Comparison of ENCODE assay signal across 8 mouse cellular contexts in genomic region chr19:25673224-25674055, GRCm38 (mm10). TPM values are rescaled to one million over a fixed set of nuclear protein-coding genes. Genes with fewer than 3 reads are reported as not detected.
DNase-seq lines count a peak whose midpoint lies in the region; ATAC-seq and TF ChIP-seq lines count a peak whose summit lies in the region.

No protein-coding gene starts in this region.

- peak overlapping the region; percentile 37 for H3K9ac ChIP-seq in heart, embryonic 15.5 days
- H3K9ac ChIP-seq in midbrain, postnatal 0 days (replicated peaks; ENCODE audit: low read length, poor library complexity, severe bottlenecking): no peak overlapping the region

- no peaks in the 10 kb centered on the region for H3K36me3 ChIP-seq in heart, embryonic 15.5 days
- no peaks in the 10 kb centered on the region for H3K36me3 ChIP-seq in midbrain, postnatal 0 days (ENCODE audit: insufficient read depth, low read length)

- peaks cover 95% of the 10 kb centered on the region for H3K27me3 ChIP-seq in heart, embryonic 15.5 days
- H3K27me3 ChIP-seq in midbrain, postnatal 0 days (ENCODE audit: insufficient read depth, low read length): peaks cover 87% of the 10 kb centered on the region

- TF ChIP-seq CTCF in midbrain, postnatal 0 days (IDR thresholded peaks at IDR 0.05): peak; percentile 51

- DNase-seq in cerebellum, postnatal 14 days: peak; percentile 21 to 27
- no peak for DNase-seq in cerebellum, adult 9-10 months
- peak; percentile 6 for DNase-seq in thymus, postnatal 14 days
- no peak for DNase-seq in thymus, postnatal 25 days
- peak; percentile 5 to 54 for DNase-seq in kidney, postnatal 36 days
- DNase-seq in midbrain, postnatal 0 days (ENCODE audit: low spot score): no peak
- no peak for DNase-seq in layer of hippocampus, adult 11-12 months (ENCODE audit: low spot score)

- no peaks in the 10 kb centered on the region for H3K9me3 ChIP-seq in heart, embryonic 15.5 days (replicated peaks)
- H3K9me3 ChIP-seq in midbrain, postnatal 0 days (ENCODE audit: low read length): no peaks in the 10 kb centered on the region

- peak overlapping the region; percentile 59 for H3K4me3 ChIP-seq in heart, embryonic 15.5 days
- peak overlapping the region; percentile 29; the same call in 1 of the 2 replicates for H3K4me3 ChIP-seq in midbrain, postnatal 0 days (ENCODE audit: low read depth, low read length)

- no peak for ATAC-seq in heart, embryonic 15.5 days (replicated peaks; ENCODE audit: insufficient number of reproducible peaks, insufficient read depth, low FRiP score, low read depth)
- 0 out of 2 replicates have a peak, but pooled peaks have one; percentile 24 for ATAC-seq in midbrain, postnatal 0 days (ENCODE audit: low FRiP score)

- no peak overlapping the region for H3K27ac ChIP-seq in heart, embryonic 15.5 days
- H3K27ac ChIP-seq in midbrain, postnatal 0 days (ENCODE audit: low read depth, low read length): no peak overlapping the region

- under 1% methylated on average over 57 of the region's 66 CpGs for WGBS in heart, embryonic 15.5 days
- WGBS in midbrain, postnatal 0 days: 1% methylated on average over 51 of the region's 66 CpGs

- peak overlapping the region; percentile 93 for H3K4me2 ChIP-seq in heart, embryonic 15.5 days
- H3K4me2 ChIP-seq in midbrain, postnatal 0 days (ENCODE audit: low read depth, low read length, poor library complexity, severe bottlenecking): peak overlapping the region; percentile 54

- H3K4me1 ChIP-seq in heart, embryonic 15.5 days (replicated peaks): peaks cover 29% of the 10 kb centered on the region
- peaks cover 6% of the 10 kb centered on the region for H3K4me1 ChIP-seq in midbrain, postnatal 0 days (ENCODE audit: insufficient read depth, low read length)

RNA-seq across cellular contexts. Expression of gene Dmrt2, which starts 1.2 kb away (rescaled TPM):
- polyA plus RNA-seq in heart, embryonic 15.5 days (2015; fragmentation: Nextera tagmentation; extraction: Ambion mirVana): 0.79 and 4.9 TPM in 2 replicates
- 0.11 and 0.14 TPM in 2 replicates for total RNA-seq in midbrain, postnatal 0 days (2014; rRNA removed)
- 0.07 TPM in 1 of 2 replicates, not detected in the other for polyA plus RNA-seq in midbrain, postnatal 0 days (2015; fragmentation: Nextera tagmentation; extraction: Ambion mirVana)

Comparison
In these comparisons a context has a peak if more than half of its experiments do, and no peak if none do; other contexts are left out.
1. DNase-seq: peak in cerebellum, postnatal 14 days (2 of 2), thymus, postnatal 14 days (single experiment) and kidney, postnatal 36 days (2 of 2); none in cerebellum, adult 9-10 months (single experiment), thymus, postnatal 25 days (single experiment), midbrain, postnatal 0 days (single experiment) and layer of hippocampus, adult 11-12 months (single experiment).